Mouse (Mus musculus) liver, postnatal 0 days (tissue): ENCODE results near the gene Il12b.

Source experiments
- CTCF ChIP-seq: sonication (generic); IDR thresholded peaks from 2 replicates; pipeline ENCODE4 v1.5.1; 2016; ENCODE audit warnings: antibody characterized with exemption, low read depth
- EP300 ChIP-seq: IDR thresholded peaks from 2 replicates; pipeline ENCODE4 v1.6.1; 2016; ENCODE audit warnings: antibody characterized with exemption, low read depth, mild to moderate bottlenecking

DNA sequence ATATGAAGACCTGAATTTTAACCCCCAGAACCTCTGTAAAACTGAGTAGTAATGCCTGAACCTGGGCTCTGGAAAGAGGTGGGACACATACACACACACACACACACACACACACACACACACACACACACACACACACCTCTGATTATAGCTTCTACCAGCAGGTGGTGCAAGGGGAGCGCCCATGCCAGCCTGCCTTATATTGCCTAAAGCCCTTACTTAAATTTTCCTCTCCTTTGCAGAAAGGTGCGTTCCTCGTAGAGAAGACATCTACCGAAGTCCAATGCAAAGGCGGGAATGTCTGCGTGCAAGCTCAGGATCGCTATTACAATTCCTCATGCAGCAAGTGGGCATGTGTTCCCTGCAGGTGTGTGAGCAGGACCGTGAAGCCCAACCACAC is 12.4 kb downstream of the Il12b start:
- TF ChIP-seq CTCF (peak; percentile 58), EP300 (no peak)
